Mouse (Mus musculus): ENCODE data around the gene Adgrf3. TPM values are rescaled to one million over a fixed set of nuclear protein-coding genes. Genes with fewer than 3 reads are reported as not detected.

Gene Adgrf3
- polyA plus RNA-seq, 1 experiment, result 0.22 TPM

GRCm38 (mm10) chr5:30233979-30234378, 28.5 kb upstream of the Adgrf3 start:
- Histone ChIP-seq H3K27me3 (ENCODE audit: control insufficient read depth, insufficient read depth, insufficient read length) (no peaks in the 10 kb centered on the region), H3K36me3 (ENCODE audit: control insufficient read depth, insufficient read depth) (no peaks in the 10 kb centered on the region), H3ac (ENCODE audit: control insufficient read depth, insufficient read length) (no peak overlapping the region), H3K4me2 (ENCODE audit: low read depth) (peak overlapping the region; percentile 99), H3K4me3 (peak overlapping the region; percentile 64), H3K79me2 (ENCODE audit: control insufficient read depth, insufficient read depth) (peaks cover 71% of the 10 kb centered on the region)
- no peak for TF ChIP-seq E2F4 (IDR thresholded peaks at IDR 0.05; ENCODE audit: insufficient read depth)
- TF ChIP-seq TCF3 (IDR thresholded peaks at IDR 0.05; ENCODE audit: insufficient read length, low read depth), result no peak
- no peak for TF ChIP-seq REST (IDR thresholded peaks at IDR 0.05; ENCODE audit: insufficient read depth, insufficient read length)
- TF ChIP-seq USF1 (IDR thresholded peaks at IDR 0.05; ENCODE audit: low read depth), result no peak
- TF ChIP-seq TCF12 (IDR thresholded peaks at IDR 0.05; ENCODE audit: insufficient read depth, poor library complexity, severe bottlenecking), result no peak
- no peak for TF ChIP-seq CEBPB (IDR thresholded peaks at IDR 0.05; ENCODE audit: insufficient read depth, poor library complexity, severe bottlenecking)
- no peak for TF ChIP-seq MAX (IDR thresholded peaks at IDR 0.05; ENCODE audit: low read depth)
- TF ChIP-seq MYOD1 (IDR thresholded peaks at IDR 0.05; ENCODE audit: control insufficient read depth in 1 of 3, insufficient read length in 2 of 3, low read depth in 2 of 3), result no peak

- no peak for TF ChIP-seq MYOD1 (IDR thresholded peaks at IDR 0.05; ENCODE audit: control insufficient read depth in 1 of 3, insufficient read length in 2 of 3, low read depth in 2 of 3)
- no peak for TF ChIP-seq TCF3 (IDR thresholded peaks at IDR 0.05; ENCODE audit: insufficient read length, low read depth)
- no peak for TF ChIP-seq MYOG (IDR thresholded peaks at IDR 0.05; ENCODE audit: control insufficient read depth in 1 of 3, insufficient read depth in 1 of 3, insufficient read length in 2 of 3, low read depth in 2 of 3)
- no peak for TF ChIP-seq SRF (IDR thresholded peaks at IDR 0.05; ENCODE audit: control insufficient read depth, insufficient read length, low read depth)
- no peak for TF ChIP-seq POLR2A (IDR thresholded peaks at IDR 0.05; ENCODE audit: insufficient read length, low read depth)
- no peak for TF ChIP-seq TCF12 (IDR thresholded peaks at IDR 0.05; ENCODE audit: insufficient read depth, poor library complexity, severe bottlenecking)
- no peak for TF ChIP-seq POLR2AphosphoS2 (IDR thresholded peaks at IDR 0.05; ENCODE audit: insufficient read length, low read depth)
- no peak for TF ChIP-seq E2F4 (IDR thresholded peaks at IDR 0.05; ENCODE audit: insufficient read depth)
- no peak for TF ChIP-seq MAX (IDR thresholded peaks at IDR 0.05; ENCODE audit: low read depth)
- no peak for TF ChIP-seq CEBPB (IDR thresholded peaks at IDR 0.05; ENCODE audit: insufficient read depth, poor library complexity, severe bottlenecking)
- no peak for TF ChIP-seq USF1 (IDR thresholded peaks at IDR 0.05; ENCODE audit: low read depth)
- no peak for TF ChIP-seq REST (IDR thresholded peaks at IDR 0.05; ENCODE audit: insufficient read depth, insufficient read length)
- peak overlapping the region; percentile 68 for H3ac ChIP-seq (ENCODE audit: control insufficient read depth, insufficient read length)
- H3K27me3 ChIP-seq (ENCODE audit: control insufficient read depth, insufficient read depth, insufficient read length), result no peaks in the 10 kb centered on the region
- peak overlapping the region; percentile 99 for H3K4me2 ChIP-seq (ENCODE audit: low read depth)
- H3K36me3 ChIP-seq (ENCODE audit: control insufficient read depth, insufficient read depth), result no peaks in the 10 kb centered on the region
- peak overlapping the region; percentile 64 for H3K4me3 ChIP-seq
- H3K79me2 ChIP-seq (ENCODE audit: control insufficient read depth, insufficient read depth), result peaks cover 62% of the 10 kb centered on the region
Observed at GRCm38 (mm10) chr5:30233042-30233441, 27.5 kb upstream of the Adgrf3 start.

- no peaks in the 10 kb centered on the region for H3K27me3 ChIP-seq (ENCODE audit: control insufficient read depth, insufficient read depth, insufficient read length)
- TF ChIP-seq REST (IDR thresholded peaks at IDR 0.05; ENCODE audit: insufficient read depth, insufficient read length), result no peak
- TF ChIP-seq TCF3 (IDR thresholded peaks at IDR 0.05; ENCODE audit: insufficient read length, low read depth), result no peak
- no peak for TF ChIP-seq TCF12 (IDR thresholded peaks at IDR 0.05; ENCODE audit: insufficient read depth, poor library complexity, severe bottlenecking)
- TF ChIP-seq POLR2AphosphoS2 (IDR thresholded peaks at IDR 0.05; ENCODE audit: insufficient read length, low read depth), result peak; percentile 96
- no peak for TF ChIP-seq CEBPB (IDR thresholded peaks at IDR 0.05; ENCODE audit: insufficient read depth, poor library complexity, severe bottlenecking)
- peak in 1 of 3 experiments; percentile 2 for TF ChIP-seq MYOG (IDR thresholded peaks at IDR 0.05; ENCODE audit: control insufficient read depth in 1 of 3, insufficient read depth in 1 of 3, insufficient read length in 2 of 3, low read depth in 2 of 3)
- peak; percentile 93 for TF ChIP-seq POLR2A (IDR thresholded peaks at IDR 0.05; ENCODE audit: insufficient read length, low read depth)
- TF ChIP-seq SRF (IDR thresholded peaks at IDR 0.05; ENCODE audit: control insufficient read depth, insufficient read length, low read depth), result no peak
- TF ChIP-seq USF1 (IDR thresholded peaks at IDR 0.05; ENCODE audit: low read depth), result no peak
- TF ChIP-seq MYOD1 (IDR thresholded peaks at IDR 0.05; ENCODE audit: control insufficient read depth in 1 of 3, insufficient read length in 2 of 3, low read depth in 2 of 3), result no peak
- TF ChIP-seq E2F4 (IDR thresholded peaks at IDR 0.05; ENCODE audit: insufficient read depth), result no peak
- TF ChIP-seq MAX (IDR thresholded peaks at IDR 0.05; ENCODE audit: low read depth), result no peak
- peak within 1 kb of the TSS; percentile 68 for H3ac ChIP-seq (ENCODE audit: control insufficient read depth, insufficient read length)
- H3K4me3 ChIP-seq, result peak within 1 kb of the TSS; percentile 64
- H3K4me2 ChIP-seq (ENCODE audit: low read depth), result peak within 1 kb of the TSS; percentile 99
- no peaks in the 10 kb centered on the region for H3K36me3 ChIP-seq (ENCODE audit: control insufficient read depth, insufficient read depth)
- H3K79me2 ChIP-seq (ENCODE audit: control insufficient read depth, insufficient read depth), result peaks cover 56% of the 10 kb centered on the region
Observed at GRCm38 (mm10) chr5:30232271-30232971, 26.9 kb upstream of the Adgrf3 start, which contains the start of gene Selenoi. TSS of gene Selenoi (plus strand) at chr5:30232581.

- peaks cover 50% of the 10 kb centered on the region for H3K79me2 ChIP-seq (ENCODE audit: control insufficient read depth, insufficient read depth)
- H3K4me3 ChIP-seq, result peak overlapping the region; percentile 64
- H3K4me2 ChIP-seq (ENCODE audit: low read depth), result peak overlapping the region; percentile 70
- no peak for TF ChIP-seq POLR2A (IDR thresholded peaks at IDR 0.05; ENCODE audit: insufficient read length, low read depth)
- no peak for TF ChIP-seq MAX (IDR thresholded peaks at IDR 0.05; ENCODE audit: low read depth)
- no peak for TF ChIP-seq CEBPB (IDR thresholded peaks at IDR 0.05; ENCODE audit: insufficient read depth, poor library complexity, severe bottlenecking)
- TF ChIP-seq POLR2AphosphoS2 (IDR thresholded peaks at IDR 0.05; ENCODE audit: insufficient read length, low read depth), result no peak
- no peak for TF ChIP-seq TCF3 (IDR thresholded peaks at IDR 0.05; ENCODE audit: insufficient read length, low read depth)
- TF ChIP-seq MYOG (IDR thresholded peaks at IDR 0.05; ENCODE audit: control insufficient read depth in 1 of 3, insufficient read depth in 1 of 3, insufficient read length in 2 of 3, low read depth in 2 of 3), result no peak
- TF ChIP-seq USF1 (IDR thresholded peaks at IDR 0.05; ENCODE audit: low read depth), result no peak
- no peak for TF ChIP-seq MYOD1 (IDR thresholded peaks at IDR 0.05; ENCODE audit: control insufficient read depth in 1 of 3, insufficient read length in 2 of 3, low read depth in 2 of 3)
- TF ChIP-seq SRF (IDR thresholded peaks at IDR 0.05; ENCODE audit: control insufficient read depth, insufficient read length, low read depth), result no peak
- no peak for TF ChIP-seq TCF12 (IDR thresholded peaks at IDR 0.05; ENCODE audit: insufficient read depth, poor library complexity, severe bottlenecking)
- TF ChIP-seq E2F4 (IDR thresholded peaks at IDR 0.05; ENCODE audit: insufficient read depth), result no peak
- TF ChIP-seq REST (IDR thresholded peaks at IDR 0.05; ENCODE audit: insufficient read depth, insufficient read length), result no peak
- no peaks in the 10 kb centered on the region for H3K27me3 ChIP-seq (ENCODE audit: control insufficient read depth, insufficient read depth, insufficient read length)
- peak overlapping the region; percentile 68 for H3ac ChIP-seq (ENCODE audit: control insufficient read depth, insufficient read length)
- H3K36me3 ChIP-seq (ENCODE audit: control insufficient read depth, insufficient read depth), result no peaks in the 10 kb centered on the region
Observed at GRCm38 (mm10) chr5:30231891-30232270, 26.4 kb upstream of the Adgrf3 start.

Data from myocyte (in vitro differentiated cells).